Mouse (Mus musculus): ENCODE data around the gene Stx12. TPM values are rescaled to one million over a fixed set of nuclear protein-coding genes. Genes with fewer than 3 reads are reported as not detected.

Gene Stx12
- polyA plus RNA-seq, 1 experiment: 89.0 TPM

DNA sequence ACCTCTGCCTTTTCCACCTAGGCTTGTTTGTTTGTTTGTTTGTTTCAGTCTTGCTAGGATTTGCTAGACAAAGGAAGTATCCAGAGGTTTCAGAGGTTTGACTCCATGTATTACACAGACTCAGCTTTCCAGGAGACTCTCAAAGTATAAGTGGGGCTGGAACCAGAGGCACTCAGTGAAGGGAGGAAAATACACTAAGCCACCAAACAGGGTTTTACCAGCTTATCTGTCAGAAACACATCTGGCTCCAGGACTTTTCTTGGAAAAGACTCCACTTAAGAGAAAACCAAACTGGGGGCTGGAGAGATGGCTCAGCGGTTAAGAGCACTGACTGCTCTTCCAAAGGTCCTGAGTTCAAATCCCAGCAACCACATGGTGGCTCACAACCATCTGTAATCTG lies 23.4 kb downstream of the Stx12 start:
- Histone ChIP-seq H3K4me3 (replicated peaks; ENCODE audit: insufficient read depth, low read depth, low read length) (no peak overlapping the region), H3K27me3 (ENCODE audit: control insufficient read depth, insufficient read depth, low read length) (no peaks in the 10 kb centered on the region), H3K4me1 (ENCODE audit: control insufficient read depth, insufficient read depth, low read length) (no peaks in the 10 kb centered on the region), H3K27ac (ENCODE audit: insufficient read depth, low read length) (no peak overlapping the region)
- TF ChIP-seq POLR2A (IDR thresholded peaks at IDR 0.05; ENCODE audit: borderline replicate concordance, insufficient read depth, low read length): no peak
- TF ChIP-seq CTCF (IDR thresholded peaks at IDR 0.05; ENCODE audit: borderline replicate concordance, insufficient read depth, low read depth, low read length): no peak
- DNase-seq: no peak
- WGBS: 97% methylated on average over 1 of the region's 1 CpGs

DNA sequence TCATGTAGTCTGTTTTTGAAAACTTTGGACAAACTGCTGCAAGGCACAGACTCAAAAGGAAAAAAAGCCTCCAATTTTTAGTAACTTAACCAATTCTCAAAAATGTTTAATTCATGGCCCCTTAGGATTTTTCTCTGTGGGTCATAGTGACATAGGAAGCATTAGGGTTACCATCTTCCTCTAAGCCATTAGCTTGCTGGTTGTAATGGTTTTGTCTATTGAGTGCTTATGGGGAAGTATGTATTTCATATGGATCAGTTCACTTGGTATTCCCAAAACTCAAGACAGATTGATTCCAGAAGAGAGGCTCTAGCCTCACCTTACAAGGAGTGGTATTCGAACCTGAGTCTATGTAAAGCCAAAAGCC lies 40.6 kb downstream of the Stx12 start:
- TF ChIP-seq CTCF (IDR thresholded peaks at IDR 0.05; ENCODE audit: borderline replicate concordance, insufficient read depth, low read depth, low read length) (no peak), POLR2A (IDR thresholded peaks at IDR 0.05; ENCODE audit: borderline replicate concordance, insufficient read depth, low read length) (no peak)
- WGBS: 96% methylated on average over 1 of the region's 1 CpGs
- Histone ChIP-seq H3K27me3 (ENCODE audit: control insufficient read depth, insufficient read depth, low read length) (no peaks in the 10 kb centered on the region), H3K4me3 (replicated peaks; ENCODE audit: insufficient read depth, low read depth, low read length) (no peak overlapping the region), H3K27ac (ENCODE audit: insufficient read depth, low read length) (no peak overlapping the region), H3K4me1 (ENCODE audit: control insufficient read depth, insufficient read depth, low read length) (no peaks in the 10 kb centered on the region)
- DNase-seq: no peak

DNA sequence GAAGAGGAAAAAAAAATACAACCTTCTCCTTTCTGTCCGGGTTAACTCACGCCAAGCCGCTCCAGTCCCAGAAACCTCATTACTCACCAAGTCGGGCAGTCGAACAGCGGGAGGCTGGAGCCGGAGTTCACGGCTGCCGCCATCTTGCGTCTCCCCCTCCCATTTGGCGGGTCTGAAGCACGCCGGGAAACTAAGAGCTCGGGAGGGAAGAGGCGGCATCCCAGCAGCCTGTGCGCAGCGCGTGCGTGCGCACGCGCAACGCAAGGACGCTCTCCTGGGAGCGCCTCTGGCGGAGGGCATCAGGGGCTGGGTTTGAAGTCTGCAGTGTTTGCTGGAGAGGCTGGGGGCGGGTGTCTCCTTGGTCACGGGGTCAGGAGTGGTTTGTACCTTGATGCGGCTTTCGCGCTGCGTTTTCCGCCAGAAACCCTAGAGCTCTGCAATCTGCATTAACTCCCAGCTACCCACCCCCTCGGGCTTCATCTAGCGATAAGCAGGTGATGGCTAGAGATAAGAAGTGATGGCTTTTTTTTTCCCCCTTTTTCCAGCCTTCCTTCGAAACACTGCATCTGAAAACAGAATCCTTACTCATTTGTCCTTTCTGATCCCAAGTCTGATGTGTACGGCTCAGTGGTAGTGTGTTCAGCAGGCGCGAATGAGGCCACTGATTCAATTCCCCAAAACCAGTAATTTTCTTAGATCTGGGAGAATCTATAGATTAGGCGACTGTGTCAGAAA lies 41.2 kb downstream of the Stx12 start, which contains the start of gene Ppp1r8:
Ppp1r8 (minus strand) TSS at position 200 of the 735 bp plus-strand sequence.
- H3K4me3 ChIP-seq (replicated peaks; ENCODE audit: insufficient read depth, low read depth, low read length): peak within 1 kb of the TSS; percentile 87
- DNase-seq: peak; percentile 89 to 92
- H3K27ac ChIP-seq (ENCODE audit: insufficient read depth, low read length): peak within 1 kb of the TSS; percentile 84
- WGBS: 1% methylated on average over 40 of the region's 40 CpGs
- no peaks in the 10 kb centered on the region for H3K27me3 ChIP-seq (ENCODE audit: control insufficient read depth, insufficient read depth, low read length)
- TF ChIP-seq POLR2A (IDR thresholded peaks at IDR 0.05; ENCODE audit: borderline replicate concordance, insufficient read depth, low read length) (peak; percentile 94), CTCF (IDR thresholded peaks at IDR 0.05; ENCODE audit: borderline replicate concordance, insufficient read depth, low read depth, low read length) (no peak; the same call in 1 of the 2 replicates)
- no peaks in the 10 kb centered on the region for H3K4me1 ChIP-seq (ENCODE audit: control insufficient read depth, insufficient read depth, low read length)

DNA sequence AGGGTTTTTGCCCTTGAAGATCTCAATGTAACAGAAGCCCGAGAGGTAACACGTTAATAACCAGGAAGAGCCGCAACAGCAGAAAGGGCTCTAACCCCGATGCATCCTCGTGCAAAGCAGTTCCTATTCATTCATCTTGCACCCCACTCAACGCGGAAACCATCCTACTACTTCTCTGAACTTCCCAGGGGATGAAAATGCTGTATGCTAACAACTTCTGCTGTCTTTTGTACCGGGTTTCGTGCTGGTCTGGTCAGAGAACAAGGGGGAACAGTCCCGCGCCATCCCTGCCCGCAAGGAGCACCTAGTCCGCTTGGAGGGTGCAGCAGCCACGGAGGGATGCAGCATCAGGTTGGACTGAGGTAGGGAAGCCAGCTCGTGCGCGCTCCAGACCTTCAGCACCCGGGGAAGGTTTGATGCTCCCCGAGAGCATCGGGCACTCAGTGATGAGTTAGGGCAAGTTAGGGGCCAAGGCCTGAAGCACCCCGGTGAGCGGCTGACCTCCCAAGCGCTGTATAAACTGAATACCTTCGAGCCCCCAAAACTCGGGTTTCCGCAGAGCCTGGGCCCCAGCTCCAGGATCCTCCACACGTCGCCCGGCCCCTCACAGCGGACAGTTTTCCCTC lies 41.9 kb downstream of the Stx12 start:
- TF ChIP-seq CTCF (IDR thresholded peaks at IDR 0.05; ENCODE audit: borderline replicate concordance, insufficient read depth, low read depth, low read length) (no peak), POLR2A (IDR thresholded peaks at IDR 0.05; ENCODE audit: borderline replicate concordance, insufficient read depth, low read length) (no peak)
- under 1% methylated on average over 30 of the region's 30 CpGs for WGBS
- Histone ChIP-seq H3K27ac (ENCODE audit: insufficient read depth, low read length) (no peak overlapping the region), H3K4me1 (ENCODE audit: control insufficient read depth, insufficient read depth, low read length) (no peaks in the 10 kb centered on the region), H3K4me3 (replicated peaks; ENCODE audit: insufficient read depth, low read depth, low read length) (peak overlapping the region; percentile 87), H3K27me3 (ENCODE audit: control insufficient read depth, insufficient read depth, low read length) (no peaks in the 10 kb centered on the region)
- peak; percentile 36 to 53 for DNase-seq

DNA sequence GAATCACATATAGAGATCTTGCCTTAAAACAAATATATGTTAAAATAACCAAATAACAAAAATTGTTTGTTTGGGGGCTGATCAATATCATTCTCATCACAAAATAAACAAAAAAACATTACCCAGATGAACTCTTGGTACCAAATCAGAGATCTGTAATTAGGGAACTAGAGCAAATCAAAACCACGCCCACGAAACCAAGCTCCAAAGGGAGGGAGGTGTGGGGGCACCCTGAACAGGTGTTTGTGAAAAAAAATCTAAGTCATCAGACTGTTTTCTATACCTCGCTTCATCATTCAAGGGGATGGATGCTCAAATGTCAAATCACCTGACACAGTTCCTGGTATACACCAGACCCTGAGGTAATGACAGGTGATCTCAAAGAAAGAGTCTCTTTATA lies 42.8 kb downstream of the Stx12 start:
- no peaks in the 10 kb centered on the region for H3K27me3 ChIP-seq (ENCODE audit: control insufficient read depth, insufficient read depth, low read length)
- 76% methylated on average over 3 of the region's 3 CpGs for WGBS
- no peaks in the 10 kb centered on the region for H3K4me1 ChIP-seq (ENCODE audit: control insufficient read depth, insufficient read depth, low read length)
- TF ChIP-seq POLR2A (IDR thresholded peaks at IDR 0.05; ENCODE audit: borderline replicate concordance, insufficient read depth, low read length) (no peak), CTCF (IDR thresholded peaks at IDR 0.05; ENCODE audit: borderline replicate concordance, insufficient read depth, low read depth, low read length) (no peak)
- no peak overlapping the region for H3K27ac ChIP-seq (ENCODE audit: insufficient read depth, low read length)
- no peak for DNase-seq
- no peak overlapping the region for H3K4me3 ChIP-seq (replicated peaks; ENCODE audit: insufficient read depth, low read depth, low read length)

DNA sequence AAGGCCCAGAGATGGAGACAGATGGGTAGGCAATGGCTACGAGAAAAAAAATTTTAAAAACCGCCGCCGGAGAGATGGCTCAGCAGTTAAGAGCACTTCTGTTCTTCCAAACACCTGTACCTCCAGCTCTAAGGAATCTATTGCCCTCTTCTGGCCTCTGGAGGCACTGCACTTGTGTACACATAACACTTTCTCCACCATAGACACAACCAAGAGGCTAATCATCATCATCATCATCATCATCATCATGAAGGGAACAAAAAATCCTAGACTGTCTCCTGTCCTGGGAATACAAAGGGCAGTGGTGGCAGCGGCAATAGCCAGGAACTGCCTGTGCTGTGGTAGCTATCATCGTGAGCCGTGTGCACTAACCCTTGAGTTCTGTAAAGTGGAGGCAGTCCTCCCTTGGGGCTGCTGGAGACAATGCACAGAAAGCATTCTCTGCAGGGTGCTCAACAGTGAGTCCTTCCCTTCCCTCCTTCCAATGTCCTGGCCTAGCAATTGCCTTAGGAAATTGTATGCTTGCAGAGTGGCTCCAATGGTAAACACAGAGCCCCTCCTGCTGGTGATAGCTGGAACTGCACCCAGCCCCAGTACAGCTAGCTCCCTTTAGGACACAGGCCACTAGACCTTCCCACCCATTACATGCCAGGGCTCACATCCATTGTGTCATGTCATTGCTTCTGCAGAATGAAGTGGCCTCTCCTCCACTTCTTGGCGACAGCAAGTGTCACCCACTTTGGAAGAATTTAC lies 60.5 kb downstream of the Stx12 start:
- peak in 1 of 2 experiments; percentile 26 for DNase-seq
- 76% methylated on average over 8 of the region's 8 CpGs for WGBS
- no peaks in the 10 kb centered on the region for H3K27me3 ChIP-seq (ENCODE audit: control insufficient read depth, insufficient read depth, low read length)
- TF ChIP-seq CTCF (IDR thresholded peaks at IDR 0.05; ENCODE audit: borderline replicate concordance, insufficient read depth, low read depth, low read length) (peak; percentile 51), POLR2A (IDR thresholded peaks at IDR 0.05; ENCODE audit: borderline replicate concordance, insufficient read depth, low read length) (no peak)
- H3K4me3 ChIP-seq (replicated peaks; ENCODE audit: insufficient read depth, low read depth, low read length): no peak overlapping the region
- no peaks in the 10 kb centered on the region for H3K4me1 ChIP-seq (ENCODE audit: control insufficient read depth, insufficient read depth, low read length)
- no peak overlapping the region for H3K27ac ChIP-seq (ENCODE audit: insufficient read depth, low read length)

DNA sequence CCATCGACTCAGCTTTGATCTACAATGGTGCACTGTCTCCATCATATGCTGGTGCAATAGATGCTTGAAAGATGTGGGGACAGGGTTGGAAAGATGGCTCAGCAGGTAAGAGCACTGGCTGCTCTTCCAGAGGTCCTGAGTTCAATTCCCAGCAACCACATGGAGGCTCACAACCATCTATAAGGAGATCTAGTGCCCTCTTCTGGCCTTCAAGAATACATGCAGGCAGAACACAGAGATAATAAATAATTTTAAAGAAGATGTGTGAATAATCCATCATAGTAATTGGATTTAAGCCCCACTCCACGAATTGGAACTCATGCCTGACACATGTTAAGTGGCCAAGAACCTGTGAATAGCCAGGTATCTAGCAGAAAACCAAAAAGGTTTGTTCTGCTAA lies 65.9 kb downstream of the Stx12 start:
- WGBS: 57% methylated on average over 2 of the region's 2 CpGs

More for the DNA sequence above, 65.9 kb downstream of the Stx12 start:
- no peak for TF ChIP-seq CTCF (IDR thresholded peaks at IDR 0.05; ENCODE audit: borderline replicate concordance, insufficient read depth, low read depth, low read length)
- TF ChIP-seq POLR2A (IDR thresholded peaks at IDR 0.05; ENCODE audit: borderline replicate concordance, insufficient read depth, low read length): no peak
- DNase-seq: no peak
- no peak overlapping the region for H3K27ac ChIP-seq (ENCODE audit: insufficient read depth, low read length)
- H3K27me3 ChIP-seq (ENCODE audit: control insufficient read depth, insufficient read depth, low read length): no peaks in the 10 kb centered on the region
- no peak overlapping the region for H3K4me3 ChIP-seq (replicated peaks; ENCODE audit: insufficient read depth, low read depth, low read length)
- no peaks in the 10 kb centered on the region for H3K4me1 ChIP-seq (ENCODE audit: control insufficient read depth, insufficient read depth, low read length)

Data from cerebellum, adult 2 months (tissue).